Mouse (Mus musculus): ENCODE measurements at regions not wholly inside any gene's neighbourhood (a gene's known extent, or its start where the extent isn't known, plus 50 kb on each side); places are given as distances from the start of the nearest gene placed in this dataset.

- no peak for TF ChIP-seq CTCF (IDR thresholded peaks at IDR 0.05; ENCODE audit: extremely low read depth, insufficient read depth, insufficient read length, insufficient replicate concordance)
- no peak for TF ChIP-seq POLR2A (IDR thresholded peaks at IDR 0.05; ENCODE audit: low read depth, low read length)
These were observed 107.2 kb downstream of the Rassf10 start for GRCm38 (mm10) chr7:113060991-113061390.

Data from spleen, adult 2 months (tissue).